Mouse (Mus musculus) embryo, embryonic 10.5 days (tissue): ENCODE measurements at regions not wholly inside any gene's neighbourhood (a gene's known extent, or its start where the extent isn't known, plus 50 kb on each side); places are given as distances from the start of the nearest gene placed in this dataset.
A peak's percentile ranks its signal among the peaks of the same experiment; 100 is the strongest.
"Not testable (repeated sequence)": the region's sequence is repeated elsewhere in the genome, so short reads cannot be mapped to it uniquely, and the experiment has no call there.

Experiments used
- DNase-seq: peaks from one replicate; pipeline ENCODE4 v3.0.0-alpha.2; 2015; ENCODE audit warnings: low spot score

DNA sequence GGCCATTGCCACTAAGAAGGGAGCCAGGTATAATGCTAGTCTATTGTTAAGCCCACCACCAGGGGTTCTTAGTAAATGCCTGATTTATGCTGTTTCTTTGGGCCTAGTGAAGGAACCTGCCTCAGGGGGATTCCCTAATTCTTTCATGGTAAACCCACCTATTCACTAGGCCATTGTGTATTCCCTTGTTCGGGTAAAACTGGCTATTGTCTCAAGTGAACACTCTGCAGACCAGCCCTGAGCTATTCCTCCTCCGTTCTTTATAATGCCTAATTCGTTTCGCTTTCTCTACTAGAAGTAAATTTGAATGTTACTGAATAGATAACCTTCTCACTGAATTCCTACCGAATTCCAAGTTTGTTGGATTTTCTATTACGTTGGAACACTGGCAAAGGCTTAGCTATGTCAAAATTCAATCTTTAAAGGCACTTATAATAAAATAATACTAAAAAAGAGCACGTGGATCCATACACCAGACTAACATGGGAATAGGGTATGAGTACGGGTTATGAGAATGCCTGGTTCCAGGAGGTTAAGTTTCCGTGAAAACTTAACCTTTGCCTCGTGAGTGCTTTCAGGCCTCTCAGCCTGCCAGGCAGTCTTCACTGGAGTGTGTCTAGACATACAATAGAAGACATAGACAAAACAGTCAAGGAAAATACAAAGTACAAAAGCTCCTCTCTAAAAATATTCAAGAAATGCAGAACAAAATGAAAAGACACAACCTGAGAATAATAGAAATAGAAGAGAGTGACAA is 536.8 kb upstream of the Cntn5 start:
- DNase-seq, result peak; percentile 7

DNA sequence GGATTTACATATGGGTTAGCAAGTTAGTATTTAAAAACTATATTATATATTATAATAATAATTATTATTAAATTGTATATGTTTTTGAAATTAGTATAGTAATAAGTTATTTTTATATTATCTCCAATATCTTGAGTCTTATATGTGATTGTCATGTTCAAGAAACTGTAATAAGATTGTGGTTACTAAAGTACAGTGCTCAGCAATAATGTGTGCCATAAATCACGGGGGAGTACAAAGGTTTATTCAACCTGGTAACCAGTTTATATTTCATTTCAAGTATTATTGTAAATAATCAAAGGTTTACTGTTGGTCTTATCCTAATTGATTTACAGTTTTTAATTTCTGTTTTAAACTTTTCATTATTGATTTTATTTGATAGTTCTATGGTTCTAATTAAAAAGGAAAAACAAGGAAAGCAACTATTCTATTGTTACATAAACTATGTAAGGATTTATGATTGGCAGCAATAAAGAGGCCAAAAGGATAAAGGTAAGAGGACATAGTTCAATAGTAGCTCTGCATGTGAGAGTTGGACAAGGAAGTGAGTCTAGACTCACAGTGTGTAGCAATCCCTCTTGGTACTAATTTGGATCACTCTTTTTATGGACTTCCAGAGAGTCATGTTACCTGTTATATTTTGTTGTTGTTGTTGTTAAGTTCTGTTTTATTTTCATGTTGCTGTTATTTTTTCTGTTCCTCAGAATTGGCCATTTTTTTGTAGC is 532.0 kb upstream of the Cntn5 start:
- no peak for DNase-seq

DNA sequence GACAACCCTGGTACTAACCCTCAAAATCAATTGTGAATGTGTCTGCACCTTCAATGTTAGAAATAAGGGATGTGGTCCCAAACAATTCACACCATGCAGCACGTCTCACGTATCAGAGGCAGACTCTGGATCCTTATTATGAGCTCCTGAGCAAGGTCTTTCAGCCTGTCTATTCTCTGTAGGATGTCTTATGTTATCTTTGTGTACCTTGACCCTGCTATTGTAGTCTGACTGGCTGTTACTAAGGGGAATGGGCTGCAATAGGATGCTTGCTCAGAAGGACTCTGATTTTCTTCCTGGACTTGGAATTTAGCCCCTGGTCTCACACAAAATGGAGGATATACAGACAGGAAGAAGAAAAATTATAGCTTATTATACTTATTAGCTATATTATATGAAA is 531.4 kb upstream of the Cntn5 start:
- DNase-seq, result no peak

DNA sequence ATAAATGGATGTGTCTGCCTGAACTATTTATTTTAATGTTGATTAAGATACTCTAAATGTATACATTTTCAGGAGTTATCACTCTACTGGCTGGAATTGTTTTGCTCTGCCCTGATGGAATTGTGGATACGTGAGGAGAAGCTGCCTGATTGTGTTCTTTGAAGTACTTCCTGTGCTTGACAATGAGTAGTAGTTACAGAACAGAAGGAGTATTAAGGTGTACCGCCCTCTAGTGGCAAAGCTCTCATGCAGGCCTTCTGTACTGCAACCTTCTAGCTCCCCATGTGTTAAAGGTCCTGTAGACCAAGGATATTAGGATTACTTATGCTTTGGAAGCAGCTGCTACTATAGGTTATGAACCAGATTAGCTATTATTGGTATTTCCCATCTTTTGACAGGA is 530.4 kb upstream of the Cntn5 start:
- peak; percentile 63 for DNase-seq

DNA sequence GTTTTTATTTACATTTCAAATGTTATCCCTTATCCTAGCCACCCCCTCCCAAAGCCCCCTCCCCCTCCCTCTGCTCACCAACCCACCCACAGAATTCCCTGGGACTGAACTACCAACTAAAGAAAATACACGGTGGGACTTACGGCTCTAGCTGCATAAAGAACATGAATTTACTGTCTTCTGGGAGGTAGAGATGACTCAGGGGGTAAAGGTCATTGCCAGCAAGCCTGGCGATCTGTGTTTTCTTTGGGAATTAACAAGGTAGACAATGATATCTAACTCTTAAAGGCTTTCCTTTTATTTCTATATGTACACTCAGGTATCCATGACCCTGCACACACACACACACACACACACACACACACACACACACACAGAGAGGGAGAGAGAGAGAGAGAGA is 521.9 kb upstream of the Cntn5 start:
- DNase-seq, result no peak

DNA sequence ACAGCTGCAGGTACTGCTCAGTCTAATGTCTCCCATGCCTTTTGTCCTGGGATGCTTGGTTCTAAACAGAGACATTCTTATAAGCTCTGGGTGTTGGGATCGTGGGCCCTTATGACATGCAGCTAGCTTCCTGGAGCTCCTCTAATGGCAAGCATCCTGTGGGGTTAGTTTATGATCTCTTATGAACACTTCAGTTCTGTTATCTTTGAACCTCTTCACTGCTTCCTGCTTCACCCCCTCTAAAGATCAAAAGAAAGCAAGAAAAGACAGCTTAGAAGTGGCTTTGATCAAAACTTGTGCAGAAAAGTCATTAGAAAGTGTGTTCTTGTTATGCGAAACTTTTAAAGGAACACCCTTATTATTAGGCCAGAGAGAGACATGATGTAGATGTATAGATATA is 492.3 kb upstream of the Cntn5 start:
- DNase-seq, result no peak

DNA sequence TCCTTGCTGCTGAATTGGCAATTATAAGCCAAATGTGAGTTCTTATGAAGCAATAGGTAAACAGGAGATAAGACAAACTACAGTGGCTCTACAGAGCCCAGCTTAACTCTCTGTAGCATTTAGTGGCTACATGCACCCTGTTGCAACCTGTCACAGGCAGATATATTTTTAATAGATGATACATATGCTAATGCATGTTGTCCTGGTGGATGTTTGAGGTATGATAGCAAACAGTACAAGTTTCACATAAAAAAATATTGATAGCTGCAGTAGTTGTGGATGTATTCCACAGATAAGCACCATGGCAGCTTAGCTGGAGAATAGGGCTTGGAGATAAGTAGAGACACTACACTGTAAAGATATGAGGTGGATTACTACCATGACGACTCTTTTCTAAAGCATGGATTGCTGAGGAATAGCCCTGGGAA is 477.1 kb upstream of the Cntn5 start:
- no peak for DNase-seq

DNA sequence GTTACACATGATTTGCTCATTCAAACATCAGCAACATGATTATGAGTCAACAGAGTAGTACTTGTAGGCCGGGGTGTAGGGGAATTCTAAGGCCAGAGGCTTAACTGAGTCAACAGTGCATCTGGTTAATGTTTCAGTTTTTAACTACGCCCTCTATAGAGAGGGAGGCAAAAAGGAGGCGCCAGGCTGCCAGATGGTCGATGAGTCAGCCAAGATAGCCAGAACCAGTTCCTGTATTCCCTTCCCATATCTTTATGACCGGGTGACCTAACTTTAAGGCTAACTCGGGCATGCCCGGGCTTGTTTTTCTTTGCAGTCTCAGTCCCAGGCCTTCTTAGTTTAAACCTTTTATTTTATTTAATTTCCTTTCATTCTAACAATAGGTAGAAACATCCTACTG is 476.0 kb upstream of the Cntn5 start:
- no peak for DNase-seq

DNA sequence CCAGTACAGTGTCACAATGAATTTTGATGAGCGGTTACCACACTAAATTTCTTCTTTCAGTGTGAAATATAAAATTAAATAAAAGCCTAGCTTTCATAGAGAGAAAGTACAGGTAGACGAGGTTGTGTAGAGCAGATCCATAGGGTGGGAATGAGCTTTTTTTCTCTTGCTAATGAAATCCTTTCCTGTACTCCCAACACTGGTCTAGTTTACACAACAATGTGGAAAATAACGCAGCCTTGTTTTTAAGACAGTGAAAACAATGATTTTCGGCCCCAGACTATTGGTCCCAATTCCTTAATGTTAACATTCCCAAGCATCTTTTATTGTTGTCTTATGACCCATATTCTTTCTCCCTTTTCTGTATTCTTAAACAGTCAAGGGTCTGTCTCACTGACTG is 473.5 kb upstream of the Cntn5 start:
- DNase-seq, result no peak

DNA sequence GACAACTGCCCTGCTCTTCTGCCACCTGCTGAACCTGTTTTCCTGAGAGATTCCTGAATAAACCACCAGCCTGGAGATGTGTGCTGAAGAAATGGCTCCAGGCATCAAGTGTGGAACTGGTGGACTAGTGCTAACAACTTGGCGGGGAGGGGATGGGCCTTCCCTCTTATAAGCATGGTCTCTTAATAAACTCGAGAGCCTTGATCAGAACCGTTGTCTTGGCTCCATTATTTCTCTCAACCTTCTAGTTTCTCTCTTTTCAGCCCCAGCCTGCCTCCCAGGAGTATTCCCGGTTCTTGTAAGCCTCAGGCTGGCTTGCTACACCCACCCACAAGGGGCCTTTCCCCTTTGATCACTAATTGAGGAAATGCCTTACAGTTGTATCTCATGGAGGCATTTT is 473.0 kb upstream of the Cntn5 start:
- no peak for DNase-seq

DNA sequence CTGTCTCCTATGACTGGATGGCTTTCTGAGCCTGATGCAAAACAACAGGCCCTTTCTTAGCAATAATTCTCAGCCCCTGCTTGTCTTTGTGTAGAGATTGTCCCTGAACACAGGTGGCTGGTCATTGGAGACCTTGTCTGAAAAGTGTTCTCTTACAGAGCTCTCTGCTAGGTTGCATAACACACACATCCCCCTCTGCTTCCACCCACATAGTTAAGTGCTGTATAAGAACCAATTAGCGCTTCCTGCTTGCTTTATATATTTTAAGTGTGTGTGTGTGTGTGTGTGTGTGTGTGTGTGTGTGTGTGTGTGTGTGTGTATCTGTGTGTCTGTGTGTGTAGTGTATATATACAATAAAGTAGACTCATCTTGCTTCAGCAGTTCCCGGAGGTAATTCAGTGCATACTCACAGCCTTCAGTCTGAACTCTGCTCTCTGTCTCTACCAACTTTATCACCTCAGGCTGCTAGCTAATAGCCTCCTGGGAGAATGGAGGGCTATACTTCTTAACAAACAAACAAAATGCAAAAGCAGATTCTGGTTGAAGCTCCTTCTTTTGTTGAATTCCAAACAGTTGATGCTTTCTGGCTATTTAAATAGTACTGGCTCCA is 468.8 kb upstream of the Cntn5 start:
- DNase-seq, result no peak

DNA sequence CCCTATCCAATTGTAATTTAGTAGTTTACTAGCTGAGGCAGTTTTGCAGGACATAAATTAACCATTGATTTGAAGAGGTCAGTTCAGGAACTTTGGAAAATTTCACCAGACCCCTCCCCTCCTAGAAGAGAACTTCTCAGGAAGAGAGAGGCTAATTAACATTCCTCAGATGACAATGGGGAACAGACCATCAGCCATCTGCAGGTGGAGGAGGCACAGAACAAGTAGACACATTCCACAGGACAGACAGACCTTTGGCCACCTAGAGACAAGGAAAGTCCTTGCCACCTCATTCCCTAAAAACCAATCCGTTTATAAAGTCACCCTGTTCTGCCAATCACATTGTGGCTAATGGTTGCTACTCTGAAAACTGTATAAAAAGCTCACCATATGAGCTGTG is 463.5 kb upstream of the Cntn5 start:
- no peak for DNase-seq

DNA sequence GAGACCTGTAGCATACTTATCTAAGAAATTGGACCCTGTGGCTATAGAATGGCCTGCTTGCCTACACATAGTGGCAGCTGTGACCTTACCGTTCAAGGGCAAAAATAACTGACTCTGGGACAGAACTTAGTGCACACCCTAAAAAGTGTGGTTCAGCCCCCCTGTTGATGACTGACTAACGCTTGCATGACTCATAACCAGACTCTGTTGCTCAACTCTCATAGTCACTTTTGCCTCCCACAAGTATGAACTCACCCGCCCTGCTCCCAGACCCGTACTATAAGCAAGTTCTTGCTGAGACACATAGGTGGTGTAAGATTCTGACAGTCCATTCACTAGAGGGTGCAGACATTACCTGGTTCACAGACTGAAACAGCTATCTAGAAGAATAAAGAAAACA is 424.3 kb upstream of the Cntn5 start:
- DNase-seq, result no peak

DNA sequence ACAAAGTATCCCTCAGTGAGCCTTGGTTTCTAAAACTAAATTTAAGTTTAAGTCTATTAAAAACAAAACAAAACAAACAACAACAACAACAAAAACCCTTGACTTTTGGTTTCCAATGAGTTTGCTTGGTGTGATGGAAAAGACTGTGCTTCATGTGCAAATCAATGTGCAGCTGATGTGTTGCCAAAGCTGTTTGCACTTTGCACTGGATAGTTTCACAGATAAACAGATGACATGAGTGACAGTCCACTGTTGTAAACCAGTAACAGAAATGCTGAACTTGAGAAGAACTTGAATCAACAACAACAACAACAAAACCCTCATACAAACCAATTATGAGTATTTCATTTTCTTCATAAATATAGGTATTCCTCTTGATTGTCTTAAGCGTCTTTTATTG is 412.6 kb upstream of the Cntn5 start:
- no peak for DNase-seq

DNA sequence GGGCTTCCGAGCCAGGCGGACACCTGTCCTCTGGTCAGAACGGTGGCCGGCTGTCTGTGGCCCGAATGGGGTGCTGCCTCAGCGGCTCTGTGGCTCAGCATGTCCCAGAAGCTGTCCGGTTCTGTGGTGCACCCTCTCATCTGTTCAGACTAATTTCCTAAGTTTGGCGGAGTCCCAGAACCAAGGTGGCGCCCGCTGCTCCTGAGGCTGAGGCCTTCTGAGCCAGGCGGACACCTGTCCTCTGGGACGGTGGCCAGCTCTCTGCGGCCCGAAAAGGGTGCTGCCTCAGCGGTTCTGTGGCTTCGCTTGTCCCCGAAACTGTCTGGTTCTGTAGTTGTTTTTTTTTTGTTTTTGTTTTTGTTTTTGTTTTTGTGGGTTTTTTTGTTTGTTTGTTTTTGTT is 392.5 kb upstream of the Cntn5 start:
- DNase-seq, result not testable (repeated sequence)

DNA sequence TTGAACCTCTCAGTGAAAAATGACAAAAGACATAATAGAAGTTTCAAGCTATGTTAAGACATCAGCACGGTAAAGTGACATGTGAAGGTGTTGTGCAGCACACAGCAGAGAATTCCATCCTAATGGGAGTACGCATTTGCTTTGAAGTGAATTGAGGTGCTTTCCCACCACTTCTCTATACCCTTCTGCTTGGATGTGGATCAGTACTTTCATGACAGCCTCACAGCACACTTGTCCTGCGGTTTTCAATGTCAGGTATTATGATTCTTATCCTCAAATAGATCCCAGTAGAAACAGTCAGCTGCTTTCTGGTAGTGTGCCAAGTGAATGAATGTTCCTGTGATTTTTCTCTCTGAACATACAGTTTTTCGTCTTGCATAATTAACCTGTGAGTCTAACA is 380.6 kb upstream of the Cntn5 start:
- DNase-seq, result no peak

DNA sequence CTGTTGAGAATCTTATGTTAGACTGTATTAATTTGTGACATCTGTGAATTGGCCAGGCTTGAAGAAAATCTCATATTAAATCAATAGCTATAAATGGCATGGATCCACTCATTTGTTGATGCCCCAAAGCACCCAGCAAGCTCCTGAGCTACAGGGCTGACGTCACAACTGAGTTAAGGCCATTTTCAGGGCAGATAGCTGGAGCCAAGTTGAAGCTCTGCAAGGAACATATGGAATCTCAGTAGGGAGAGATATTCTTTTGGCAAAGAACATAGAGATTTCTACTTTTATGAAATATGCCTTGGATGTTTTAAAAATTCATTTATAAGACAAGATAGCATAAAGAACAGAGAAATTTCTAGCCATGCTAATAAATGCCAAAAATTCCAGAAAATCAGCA is 380.0 kb upstream of the Cntn5 start:
- DNase-seq, result no peak

DNA sequence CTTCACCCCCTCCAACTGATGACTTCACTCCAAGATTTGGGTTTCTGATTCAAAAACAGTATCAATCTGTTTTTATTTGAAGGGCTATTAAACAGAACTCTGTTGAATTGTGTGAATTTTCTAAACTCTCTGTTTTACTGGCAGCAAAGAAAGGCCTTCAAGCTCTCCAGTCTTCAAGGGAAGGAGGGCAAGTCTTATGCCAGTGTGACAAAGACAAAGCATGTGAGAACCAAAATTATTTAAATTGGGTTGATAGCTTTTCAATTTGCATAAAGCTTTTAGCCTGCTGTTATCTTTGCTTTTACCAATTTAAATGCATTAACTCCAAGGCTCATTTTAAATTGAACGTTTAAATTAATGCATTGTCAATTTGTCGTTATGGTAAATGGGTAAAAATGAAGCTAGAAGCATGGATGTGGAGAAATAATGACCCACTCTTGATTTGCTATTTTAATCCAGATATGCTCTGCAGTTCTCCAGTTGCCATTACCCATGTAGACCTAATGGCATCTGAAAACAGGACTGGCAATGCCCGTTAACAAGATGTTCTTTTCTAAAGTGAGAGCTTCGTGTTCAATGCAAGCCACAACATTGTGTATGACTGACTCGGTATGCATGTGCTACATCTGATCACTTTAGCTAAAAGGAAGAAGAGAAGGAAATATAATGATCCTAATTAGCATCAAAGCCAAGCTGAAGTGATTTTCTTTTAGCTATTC is 375.0 kb upstream of the Cntn5 start:
- DNase-seq, result no peak

DNA sequence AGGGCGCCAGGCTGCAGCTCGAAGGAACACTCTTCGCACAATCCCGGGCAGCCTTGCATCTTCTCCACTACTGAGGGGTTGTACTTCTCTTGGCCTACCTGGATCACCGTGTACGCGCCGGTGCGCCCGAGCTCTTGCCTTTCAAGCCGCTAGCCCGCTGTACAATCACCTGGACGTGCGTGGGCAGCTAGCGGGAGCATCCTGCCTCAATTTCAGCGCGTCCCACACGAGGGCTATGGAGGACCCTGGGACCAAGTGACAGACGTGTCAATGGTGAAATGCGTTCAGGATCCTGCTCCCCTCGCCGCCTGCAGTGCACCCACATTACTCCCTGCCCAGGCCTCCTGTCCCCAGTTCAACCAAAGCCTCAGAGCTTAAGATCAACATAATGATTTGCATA is 373.2 kb upstream of the Cntn5 start:
- no peak for DNase-seq

DNA sequence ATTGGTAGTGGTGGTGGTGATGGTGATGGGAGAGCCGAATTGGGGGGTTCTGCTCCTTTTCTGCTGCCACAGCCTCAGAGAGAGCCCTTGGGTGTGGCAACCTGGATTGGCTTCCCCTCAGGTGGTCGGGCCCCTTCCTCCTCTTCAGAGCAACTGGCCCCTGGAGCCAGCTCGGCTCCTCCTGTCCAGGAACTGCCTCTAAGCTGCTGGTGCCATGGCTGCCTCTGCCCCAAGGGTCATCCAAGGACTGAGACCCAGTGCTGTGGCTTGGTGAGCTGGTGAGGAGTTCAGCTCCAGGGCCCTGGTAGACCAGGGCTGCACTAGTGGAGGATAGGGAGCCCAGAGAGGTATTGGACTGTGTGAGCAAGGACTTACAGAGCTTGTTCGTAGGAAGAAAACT is 372.4 kb upstream of the Cntn5 start:
- DNase-seq, result no peak

DNA sequence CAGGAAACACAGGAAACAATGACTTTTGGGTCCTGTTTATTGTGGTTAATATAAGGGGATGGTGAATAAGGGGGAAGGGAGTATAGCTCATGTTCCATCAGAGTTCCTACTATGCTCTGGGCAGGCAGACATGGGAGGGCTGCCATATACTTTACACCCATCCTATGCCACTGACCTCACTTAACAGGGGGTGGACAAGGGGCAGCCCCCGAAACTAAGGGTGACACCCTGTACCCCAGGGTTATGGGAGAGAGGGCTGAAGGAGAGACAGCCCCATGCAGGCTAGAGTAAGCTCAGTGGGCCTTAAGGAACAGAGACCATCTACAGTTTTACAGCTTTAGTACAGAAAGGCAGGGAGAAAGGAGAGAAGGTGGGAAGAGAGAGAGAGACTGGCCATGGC is 352.3 kb upstream of the Cntn5 start:
- DNase-seq, result no peak

DNA sequence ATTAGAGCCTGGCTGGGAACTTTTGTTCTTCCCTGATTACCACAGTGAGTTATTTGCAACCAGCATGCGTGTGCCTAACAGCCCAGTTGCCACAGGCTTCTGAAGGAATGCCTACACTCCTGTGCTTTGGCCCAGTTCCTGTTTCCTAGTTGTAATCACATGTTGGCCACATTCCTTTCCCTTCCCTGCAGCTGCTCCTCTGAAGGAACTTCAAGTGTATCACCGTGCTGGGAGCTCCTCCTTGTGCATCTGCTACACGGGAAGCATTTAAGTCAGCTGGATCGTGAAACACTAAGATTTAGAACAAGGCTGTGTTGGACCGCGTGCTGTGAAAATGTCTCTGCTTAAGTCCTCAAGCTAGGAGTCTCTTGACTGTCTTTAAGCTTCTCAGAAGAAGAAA is 302.3 kb upstream of the Cntn5 start:
- DNase-seq, result peak; percentile 12

DNA sequence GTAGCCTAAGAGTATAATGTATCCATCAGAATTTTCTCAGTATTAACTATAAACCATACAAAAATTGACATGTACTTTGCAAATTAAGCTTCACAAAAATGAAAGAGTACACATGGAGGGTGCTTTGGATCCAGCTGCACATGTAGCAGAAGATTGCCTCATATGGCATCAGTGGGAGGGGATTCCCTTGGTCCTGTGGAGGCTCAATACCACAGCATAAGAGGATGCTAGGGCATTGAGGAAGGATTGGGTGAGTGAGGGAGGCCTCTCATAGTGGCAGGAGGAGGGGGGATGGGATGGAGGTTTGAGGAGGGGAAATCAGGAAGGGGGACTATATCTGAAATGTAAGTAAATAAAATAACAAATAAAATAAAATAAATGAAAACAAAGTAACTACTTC is 301.7 kb upstream of the Cntn5 start:
- no peak for DNase-seq
